Mouse (Mus musculus): ENCODE results near the gene Svop. TPM values are rescaled to one million over a fixed set of nuclear protein-coding genes. Genes with fewer than 3 reads are reported as not detected.

Svop gene
- polyA plus RNA-seq, 1 experiment from 2014 or later: 8.9 TPM

DNA sequence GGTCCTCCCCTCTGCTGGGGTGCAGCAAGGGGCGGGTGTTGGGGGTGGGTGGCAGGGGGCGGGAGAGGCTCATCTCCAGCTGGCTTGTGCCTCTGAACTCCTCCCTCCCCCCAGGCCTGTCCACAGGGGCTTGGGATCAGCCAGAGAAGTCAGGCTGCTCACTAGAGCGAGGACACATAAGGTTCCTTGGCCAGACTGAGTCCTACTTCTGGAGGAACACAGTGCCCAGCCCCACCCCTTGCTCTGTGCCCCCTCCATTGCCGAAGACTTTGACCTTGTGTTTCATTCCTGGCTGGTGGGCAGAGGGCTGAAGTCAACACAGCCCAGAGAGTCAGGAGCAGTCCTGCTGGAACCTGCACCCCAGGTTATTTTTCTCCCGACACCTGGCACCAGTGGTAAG is 87.8 kb downstream of the Svop start, which contains the start of gene Dao:
TSS of gene Dao (plus strand) at position 162 of the 400 bp plus-strand sequence.
- Histone ChIP-seq H3K4me3 (no peak within 1 kb of the TSS), H3K27me3 (ENCODE audit: low read depth, poor library complexity, severe bottlenecking) (no peaks in the 10 kb centered on the region), H3K27ac (replicated peaks) (peak within 1 kb of the TSS; percentile 35; the same call in 1 of the 2 replicates), H3K36me3 (no peaks in the 10 kb centered on the region), H3K4me1 (peaks cover 6% of the 10 kb centered on the region; the same call in 1 of the 2 replicates), H3K9me3 (replicated peaks) (no peaks in the 10 kb centered on the region)
- 51% methylated on average over 5 of the region's 5 CpGs for WGBS
- no peak for DNase-seq (ENCODE audit: low spot score)

GRCm38 (mm10) chr5:113999382-113999781 is 92.0 kb downstream of the Svop start:
- Histone ChIP-seq H3K9me3 (replicated peaks) (no peaks in the 10 kb centered on the region), H3K27ac (replicated peaks) (no peak overlapping the region), H3K36me3 (no peaks in the 10 kb centered on the region), H3K4me1 (peaks cover 11% of the 10 kb centered on the region), H3K27me3 (ENCODE audit: low read depth, poor library complexity, severe bottlenecking) (no peaks in the 10 kb centered on the region), H3K4me3 (no peak overlapping the region)
- DNase-seq (ENCODE audit: low spot score): no peak
- WGBS: 66% methylated on average over 5 of the region's 5 CpGs

GRCm38 (mm10) chr5:113996458-113996857 is 94.9 kb downstream of the Svop start:
- Histone ChIP-seq H3K9me3 (replicated peaks) (no peaks in the 10 kb centered on the region), H3K27ac (replicated peaks) (no peak overlapping the region), H3K36me3 (no peaks in the 10 kb centered on the region), H3K4me1 (peaks cover 32% of the 10 kb centered on the region), H3K27me3 (ENCODE audit: low read depth, poor library complexity, severe bottlenecking) (no peaks in the 10 kb centered on the region), H3K4me3 (no peak overlapping the region)
- WGBS: 71% methylated on average over 2 of the region's 2 CpGs
- no peak for DNase-seq (ENCODE audit: low spot score)

DNA sequence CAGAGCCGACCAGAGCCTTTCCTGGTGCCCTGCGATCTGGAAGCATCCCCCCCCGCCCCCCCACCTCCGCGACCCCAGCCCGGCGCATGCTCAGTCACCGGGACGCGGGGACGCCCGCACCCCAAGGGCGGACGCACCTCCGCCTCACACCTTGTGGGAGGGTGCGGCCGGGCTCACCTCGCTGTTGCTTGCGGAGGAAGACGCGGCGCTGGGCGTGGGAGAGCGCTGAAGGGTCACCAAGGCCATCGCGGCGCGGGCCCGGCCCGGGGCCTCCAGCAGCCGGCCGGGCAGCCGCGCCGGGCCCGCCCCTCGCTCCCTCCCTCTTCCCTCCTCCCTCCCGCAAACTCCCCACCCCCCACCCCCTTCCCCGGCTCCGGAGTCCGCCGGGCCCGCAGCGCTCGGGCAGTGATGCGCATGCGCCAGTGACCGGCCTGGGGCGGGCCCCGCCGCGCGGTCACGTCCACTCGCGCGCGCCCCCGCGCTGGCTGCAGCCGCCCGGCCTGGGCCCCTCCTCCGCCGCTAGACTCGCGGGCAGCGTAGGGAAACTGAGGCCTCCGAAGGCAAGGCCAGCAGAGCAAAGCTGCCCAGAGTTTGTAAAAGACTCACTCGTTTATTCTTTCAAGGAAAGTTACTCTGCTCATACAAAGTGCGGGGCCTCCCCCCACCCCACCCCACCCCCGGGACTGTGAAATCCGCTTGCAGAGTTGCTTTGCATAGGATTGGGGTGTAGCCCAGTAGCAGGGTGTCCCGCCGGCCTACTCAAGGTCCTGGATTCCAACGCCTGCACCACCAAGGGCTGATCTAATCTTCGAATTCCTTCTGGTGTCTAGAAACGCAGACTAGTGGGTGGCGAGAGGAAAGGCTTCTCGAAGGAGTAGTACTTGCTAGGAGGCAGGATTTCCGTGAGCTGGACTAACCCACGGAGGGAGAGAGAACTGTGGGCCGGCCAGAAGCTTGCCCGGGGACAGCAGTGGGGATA is 97.6 kb downstream of the Svop start, which contains the start of gene Ssh1:
TSS of gene Ssh1 (minus strand) at position 408 of the 979 bp plus-strand sequence.
- Histone ChIP-seq H3K4me1 (peaks cover 50% of the 10 kb centered on the region), H3K4me3 (peak within 1 kb of the TSS; percentile 86), H3K27ac (replicated peaks) (peak within 1 kb of the TSS; percentile 98), H3K27me3 (ENCODE audit: low read depth, poor library complexity, severe bottlenecking) (no peaks in the 10 kb centered on the region), H3K9me3 (replicated peaks) (no peaks in the 10 kb centered on the region), H3K36me3 (peaks cover 16% of the 10 kb centered on the region)
- 1% methylated on average over 81 of the region's 83 CpGs for WGBS
- peak; percentile 91 for DNase-seq (ENCODE audit: low spot score)

DNA sequence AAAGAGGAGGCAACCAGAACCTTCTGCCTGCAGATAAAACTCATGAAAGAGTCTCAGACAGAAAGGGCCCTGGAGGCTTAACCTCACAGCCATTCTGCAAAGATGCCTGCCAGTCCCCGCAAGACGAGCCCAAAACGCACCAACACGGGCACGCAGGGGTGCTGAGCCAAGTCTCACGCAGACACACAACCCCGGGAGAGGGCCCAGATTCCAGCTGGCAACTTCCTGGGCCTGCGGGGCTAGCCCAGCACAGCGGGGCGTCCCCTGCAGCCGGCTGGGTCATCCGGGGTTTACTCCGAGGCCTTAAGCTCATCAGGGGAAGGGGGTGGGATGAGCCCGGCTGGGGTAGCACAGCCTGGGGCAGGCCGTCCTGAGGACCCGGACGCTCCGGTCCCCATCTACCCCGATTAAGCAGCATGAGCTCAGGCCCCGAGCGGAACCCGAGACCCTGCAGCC is 98.3 kb downstream of the Svop start:
- 0% methylated on average over 22 of the region's 22 CpGs for WGBS
- Histone ChIP-seq H3K4me3 (peak overlapping the region; percentile 86), H3K36me3 (peaks cover 19% of the 10 kb centered on the region), H3K4me1 (peaks cover 50% of the 10 kb centered on the region), H3K27ac (replicated peaks) (peak overlapping the region; percentile 98), H3K27me3 (ENCODE audit: low read depth, poor library complexity, severe bottlenecking) (no peaks in the 10 kb centered on the region), H3K9me3 (replicated peaks) (no peaks in the 10 kb centered on the region)
- DNase-seq (ENCODE audit: low spot score): no peak

- no peaks in the 10 kb centered on the region for H3K27me3 ChIP-seq (ENCODE audit: low read depth, poor library complexity, severe bottlenecking)
- peak overlapping the region; percentile 86 for H3K4me3 ChIP-seq
- H3K27ac ChIP-seq (replicated peaks): peak overlapping the region; percentile 98
- H3K36me3 ChIP-seq: peaks cover 23% of the 10 kb centered on the region
- no peak for DNase-seq (ENCODE audit: low spot score)
- WGBS: 56% methylated on average over 12 of the region's 12 CpGs
- peaks cover 50% of the 10 kb centered on the region for H3K4me1 ChIP-seq
- H3K9me3 ChIP-seq (replicated peaks): no peaks in the 10 kb centered on the region
Measured at GRCm38 (mm10) chr5:113992339-113992831, 99.0 kb downstream of the Svop start.

DNA sequence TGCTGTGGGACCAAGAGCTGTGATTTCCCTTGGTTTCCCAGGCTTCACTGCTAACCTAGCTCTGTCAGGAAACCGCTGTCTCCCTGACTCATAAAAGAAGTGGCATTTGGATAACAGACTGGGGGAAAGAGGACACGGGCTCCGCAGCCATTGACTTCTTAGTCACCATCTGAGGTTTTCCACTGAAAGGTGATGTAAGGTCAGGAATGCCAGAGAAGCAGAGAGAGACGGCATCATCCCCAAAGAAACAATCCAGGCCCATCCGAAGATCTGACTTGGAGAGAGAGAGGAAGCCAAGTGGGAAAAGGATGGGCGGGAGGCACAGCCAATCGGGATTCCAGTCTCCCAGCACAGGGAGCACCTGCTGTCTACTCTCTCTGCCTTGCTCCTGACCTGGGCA is 100.2 kb downstream of the Svop start:
- DNase-seq (ENCODE audit: low spot score): no peak
- WGBS: 75% methylated on average over 7 of the region's 7 CpGs
- H3K4me1 ChIP-seq: peaks cover 55% of the 10 kb centered on the region
- H3K9me3 ChIP-seq (replicated peaks): no peaks in the 10 kb centered on the region
- no peak overlapping the region for H3K4me3 ChIP-seq
- no peak overlapping the region for H3K27ac ChIP-seq (replicated peaks)
- H3K27me3 ChIP-seq (ENCODE audit: low read depth, poor library complexity, severe bottlenecking): no peaks in the 10 kb centered on the region
- H3K36me3 ChIP-seq: peaks cover 34% of the 10 kb centered on the region

DNA sequence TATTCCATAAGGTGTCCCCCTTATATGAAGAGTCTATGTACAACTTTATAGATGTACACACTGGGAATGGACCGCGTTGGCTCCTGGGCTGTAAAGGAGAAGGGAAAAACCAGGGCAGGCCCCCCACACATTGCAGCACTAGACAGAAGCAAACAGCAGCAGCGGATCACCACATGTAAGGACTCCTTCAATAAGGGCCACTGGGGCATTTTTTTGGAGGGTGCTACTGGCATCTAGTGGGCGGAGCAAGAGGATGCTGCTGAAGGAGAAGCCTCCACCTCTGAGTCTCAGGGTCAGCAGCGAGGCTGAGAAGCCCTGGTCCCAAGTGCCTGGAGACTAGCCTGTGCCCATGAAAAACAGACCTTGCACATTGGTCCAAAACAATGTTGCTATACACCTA is 100.8 kb downstream of the Svop start:
- H3K4me1 ChIP-seq: peaks cover 60% of the 10 kb centered on the region
- DNase-seq (ENCODE audit: low spot score): no peak
- no peak overlapping the region for H3K27ac ChIP-seq (replicated peaks)
- H3K4me3 ChIP-seq: no peak overlapping the region
- H3K27me3 ChIP-seq (ENCODE audit: low read depth, poor library complexity, severe bottlenecking): no peaks in the 10 kb centered on the region
- WGBS: 85% methylated on average over 5 of the region's 5 CpGs
- H3K36me3 ChIP-seq: peaks cover 39% of the 10 kb centered on the region
- H3K9me3 ChIP-seq (replicated peaks): no peaks in the 10 kb centered on the region

- peaks cover 69% of the 10 kb centered on the region for H3K4me1 ChIP-seq
- 87% methylated on average over 20 of the region's 20 CpGs for WGBS
Measured at GRCm38 (mm10) chr5:113989437-113990024, 101.8 kb downstream of the Svop start.

GRCm38 (mm10) chr5:113986182-113986961 is 105.0 kb downstream of the Svop start:
- WGBS: 73% methylated on average over 9 of the region's 9 CpGs
- Histone ChIP-seq H3K4me3 (no peak overlapping the region), H3K9me3 (replicated peaks) (no peaks in the 10 kb centered on the region), H3K27ac (replicated peaks) (0 out of 2 replicates have a peak overlapping the region, but pooled peaks have one; percentile 33), H3K36me3 (peaks cover 56% of the 10 kb centered on the region), H3K4me1 (peaks cover 47% of the 10 kb centered on the region), H3K27me3 (ENCODE audit: low read depth, poor library complexity, severe bottlenecking) (no peaks in the 10 kb centered on the region)
- no peak for DNase-seq (ENCODE audit: low spot score)

More at GRCm38 (mm10) chr5:113989437-113990024, 101.8 kb downstream of the Svop start:
- H3K36me3 ChIP-seq: peaks cover 44% of the 10 kb centered on the region
- DNase-seq (ENCODE audit: low spot score): no peak
- no peak overlapping the region for H3K27ac ChIP-seq (replicated peaks)
- H3K9me3 ChIP-seq (replicated peaks): no peaks in the 10 kb centered on the region
- H3K27me3 ChIP-seq (ENCODE audit: low read depth, poor library complexity, severe bottlenecking): no peaks in the 10 kb centered on the region
- H3K4me3 ChIP-seq: no peak overlapping the region

GRCm38 (mm10) chr5:113985737-113986136 is 105.6 kb downstream of the Svop start:
- Histone ChIP-seq H3K9me3 (replicated peaks) (no peaks in the 10 kb centered on the region), H3K27me3 (ENCODE audit: low read depth, poor library complexity, severe bottlenecking) (no peaks in the 10 kb centered on the region), H3K4me1 (peaks cover 41% of the 10 kb centered on the region), H3K36me3 (peaks cover 60% of the 10 kb centered on the region), H3K27ac (replicated peaks) (0 out of 2 replicates have a peak overlapping the region, but pooled peaks have one; percentile 17), H3K4me3 (no peak overlapping the region)
- WGBS: 70% methylated on average over 2 of the region's 2 CpGs
- DNase-seq (ENCODE audit: low spot score): no peak

Data from midbrain, embryonic 10.5 days (tissue).